Mouse (Mus musculus) cortical plate, adult 2 months (tissue): ENCODE measurements around the gene Copz1.

Experiments
- CTCF ChIP-seq: fragments of 200-500 bp; IDR thresholded peaks from 2 replicates; pipeline ENCODE4 v1.5.1; 2011; ENCODE audit warnings: mild to moderate bottlenecking, control low read depth, low read length; ENCODE audit not compliant: insufficient read depth; ENCODE audit errors: extremely low read depth
- POLR2A ChIP-seq: fragments of 200-500 bp; IDR thresholded peaks from 2 replicates; pipeline ENCODE4 v1.6.1; 2011; ENCODE audit warnings: mild to moderate bottlenecking, low read length, control low read depth; ENCODE audit not compliant: insufficient read depth; ENCODE audit errors: extremely low read depth

DNA sequence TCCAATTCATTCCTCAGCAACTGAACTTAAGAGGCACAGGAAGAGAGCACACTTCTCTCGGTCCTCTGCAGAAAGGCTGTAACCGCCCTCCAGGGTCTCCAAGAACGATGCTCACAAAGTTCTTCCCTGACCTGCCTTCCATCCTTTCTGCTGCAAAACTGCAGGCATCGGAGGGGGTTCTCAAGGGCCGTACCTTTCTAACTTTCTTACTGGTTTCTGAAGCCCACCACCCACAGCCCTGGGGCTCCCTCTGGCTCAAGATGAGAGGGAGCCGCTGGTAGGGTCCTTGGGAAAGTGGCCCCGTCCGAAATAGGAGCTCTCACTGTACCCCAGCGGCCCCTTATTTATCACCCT is 32.1 kb downstream of the Copz1 start:
- no peak for TF ChIP-seq POLR2A
- TF ChIP-seq CTCF: no peak
